Mouse (Mus musculus) G1E (cell line): Measurements from ENCODE around the gene Rpap3.

Experiments
- CTCF ChIP-seq: IDR thresholded peaks from 2 replicates; pipeline ENCODE4 v1.5.1; 2012; ENCODE audit warnings: low read depth, low read length, inconsistent platforms, mixed read lengths
- GATA1 ChIP-seq: IDR thresholded peaks from 2 replicates; pipeline ENCODE4 v1.6.1; 2012; ENCODE audit warnings: borderline replicate concordance, low read length, inconsistent platforms, mixed read lengths
- GATA2 ChIP-seq: IDR thresholded peaks from 2 replicates; pipeline ENCODE4 v1.6.1; 2012; ENCODE audit warnings: low read depth, low read length, inconsistent platforms, borderline replicate concordance
- POLR2AphosphoS5 ChIP-seq: IDR thresholded peaks from 2 replicates; pipeline ENCODE4 v1.6.1; 2012; ENCODE audit warnings: low read depth, low read length, inconsistent platforms; ENCODE audit not compliant: insufficient replicate concordance
- TAL1 ChIP-seq: conservative IDR thresholded peaks from 2 replicates; pipeline ENCODE4 v1.6.1; 2012; ENCODE audit warnings: low read depth, low read length, inconsistent platforms, mixed read lengths

DNA sequence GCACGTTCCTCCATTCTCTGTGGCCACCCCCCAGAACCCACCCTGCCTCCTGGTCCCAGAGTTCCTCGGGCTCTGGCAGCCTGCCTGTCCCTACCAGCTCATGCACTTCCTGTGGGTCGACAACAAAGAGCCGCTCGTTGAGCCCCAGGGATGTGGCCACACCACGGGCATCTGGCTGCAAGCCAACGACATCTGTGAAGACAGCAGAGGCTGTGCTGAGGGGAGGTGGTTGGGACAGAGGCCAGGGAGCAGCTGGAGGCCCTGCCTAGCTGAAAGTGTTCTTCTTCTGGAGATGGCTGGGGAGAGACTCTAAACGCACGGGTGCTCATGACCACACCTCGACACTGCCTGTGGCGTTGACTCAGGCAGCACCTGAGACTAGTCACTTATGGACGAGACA lies 45.1 kb upstream of the Rpap3 start:
- TF ChIP-seq CTCF (no peak), GATA1 (no peak), TAL1 (no peak), POLR2AphosphoS5 (no peak), GATA2 (no peak)
